Mouse (Mus musculus) intestine, embryonic 16.5 days (tissue): ENCODE measurements around the gene Lama1. TPM values are rescaled to one million over a fixed set of nuclear protein-coding genes. Genes with fewer than 3 reads are reported as not detected.

Experiments used
- polyA plus RNA-seq: library from polyadenylated mRNA; unstranded; fragments of >200 nt; fragmentation: Nextera tagmentation; extraction: Ambion mirVana; gene quantifications from 2 replicates; pipeline ENCODE4 v1.2.1, GENCODE M21; 2015

The Lama1 gene
- polyA plus RNA-seq, 1 experiment from 2014 or later: 1.6 TPM

Other genes with a start within 250 kb of the Lama1 start
- not detected in 2 replicates for gene Lrrc30, start 64.5 kb upstream of the Lama1 start, polyA plus RNA-seq